Mouse (Mus musculus) stomach, postnatal 0 days (tissue): ENCODE data around the gene Txnrd1. TPM values are rescaled to one million over a fixed set of nuclear protein-coding genes. Genes with fewer than 3 reads are reported as not detected.

ENCODE experiments used
- ATAC-seq: fragments of 200-750 bp; cut with Nextera tagmentation; 2 replicates; pipeline ENCODE4 v1.8.0; 2017; ENCODE audit not compliant: low FRiP score, low TSS enrichment
- DNase-seq: peaks from one replicate; pipeline ENCODE4 v3.0.0-alpha.2; 2016; ENCODE audit warnings: low spot score
- H3K27ac ChIP-seq: fragments of 300-500 bp; sonication (generic); replicated peaks from 2 replicates; pipeline ENCODE4 v1.5.1; 2014; ENCODE audit warnings: mild to moderate bottlenecking, control low read depth
- H3K27me3 ChIP-seq: fragments of 300-500 bp; sonication (generic); 2 replicates; pipeline ENCODE4 v1.6.1; 2014; ENCODE audit warnings: low read length; ENCODE audit not compliant: control insufficient read depth, insufficient read depth
- H3K36me3 ChIP-seq: fragments of 300-500 bp; sonication (generic); 2 replicates; pipeline ENCODE4 v1.6.1; 2014; ENCODE audit warnings: low read length, mixed read lengths; ENCODE audit not compliant: control insufficient read depth, insufficient read depth
- H3K4me1 ChIP-seq: fragments of 300-500 bp; sonication (generic); replicated peaks from 2 replicates; pipeline ENCODE4 v1.6.1; 2014; ENCODE audit warnings: antibody characterized with exemption; ENCODE audit not compliant: control insufficient read depth, insufficient read depth
- H3K4me2 ChIP-seq: fragments of 300-500 bp; sonication (generic); replicated peaks from 2 replicates; pipeline ENCODE4 v1.6.1; 2014; ENCODE audit warnings: low read depth, mild to moderate bottlenecking, control low read depth, moderate library complexity
- H3K4me3 ChIP-seq: fragments of 300-500 bp; sonication (generic); 2 replicates; pipeline ENCODE4 v1.5.1; 2014; ENCODE audit warnings: low read depth, low read length, control low read depth
- H3K9ac ChIP-seq: fragments of 300-500 bp; sonication (generic); 2 replicates; pipeline ENCODE4 v1.6.1; 2014; ENCODE audit warnings: mild to moderate bottlenecking, low read length, control low read depth, mixed read lengths
- H3K9me3 ChIP-seq: fragments of 300-500 bp; sonication (generic); 2 replicates; pipeline ENCODE4 v1.6.1; 2016; ENCODE audit warnings: low read length; ENCODE audit not compliant: control insufficient read depth
- CTCF ChIP-seq: IDR thresholded peaks from 2 replicates; pipeline ENCODE4 v1.5.1; 2016; ENCODE audit warnings: antibody characterized with exemption, low read depth, mild to moderate bottlenecking, moderate library complexity
- EP300 ChIP-seq: optimal IDR thresholded peaks from 2 replicates; pipeline ENCODE3; 2016; ENCODE audit warnings: antibody characterized with exemption
- WGBS: fragments of 180-500 bp; shearing (Covaris S2); extraction: QIAGEN DNeasy Blood & Tissue Kit; methylation state at CpG from one replicate; pipeline ENCODE4 v1.1.7; 2014; 5-methylcytosine and 5-hydroxymethylcytosine counted together
- polyA plus RNA-seq: library from polyadenylated mRNA; unstranded; fragments of >200 nt; fragmentation: Nextera tagmentation; extraction: Ambion mirVana; gene quantifications from 2 replicates; pipeline ENCODE4 v1.2.1, GENCODE M21; 2015

The Txnrd1 gene
- polyA plus RNA-seq, 1 experiment from 2014 or later, result 61.9 TPM

GRCm38 (mm10) chr10:82844090-82844489, 10.3 kb downstream of the Txnrd1 start:
- H3K4me1 ChIP-seq, result no peaks in the 10 kb centered on the region
- no peak overlapping the region for H3K4me2 ChIP-seq
- H3K9me3 ChIP-seq, result no peaks in the 10 kb centered on the region
- WGBS, result 53% methylated on average over 6 of the region's 6 CpGs
- no peak overlapping the region for H3K27ac ChIP-seq
- no peak for TF ChIP-seq CTCF
- TF ChIP-seq EP300, result no peak
- no peak overlapping the region for H3K9ac ChIP-seq
- DNase-seq (no peak), ATAC-seq (no peak)
- H3K36me3 ChIP-seq, result no peaks in the 10 kb centered on the region
- H3K27me3 ChIP-seq, result no peaks in the 10 kb centered on the region
- H3K4me3 ChIP-seq, result no peak overlapping the region

GRCm38 (mm10) chr10:82844731-82845130, 11.0 kb downstream of the Txnrd1 start:
- Histone ChIP-seq H3K9ac (no peak overlapping the region), H3K27ac (no peak overlapping the region), H3K36me3 (no peaks in the 10 kb centered on the region), H3K4me3 (no peak overlapping the region), H3K4me2 (no peak overlapping the region), H3K27me3 (no peaks in the 10 kb centered on the region), H3K4me1 (no peaks in the 10 kb centered on the region), H3K9me3 (no peaks in the 10 kb centered on the region)
- 64% methylated on average over 8 of the region's 8 CpGs for WGBS
- DNase-seq, result no peak
- no peak for TF ChIP-seq CTCF
- no peak for TF ChIP-seq EP300
- ATAC-seq, result 0 out of 2 replicates have a peak, but pooled peaks have one; percentile 38

GRCm38 (mm10) chr10:82847821-82848459, 14.2 kb downstream of the Txnrd1 start:
- Histone ChIP-seq H3K36me3 (no peaks in the 10 kb centered on the region), H3K4me2 (no peak overlapping the region), H3K9me3 (no peaks in the 10 kb centered on the region), H3K9ac (no peak overlapping the region), H3K4me1 (no peaks in the 10 kb centered on the region), H3K27ac (no peak overlapping the region), H3K4me3 (no peak overlapping the region), H3K27me3 (no peaks in the 10 kb centered on the region)
- DNase-seq (peak; percentile 35), ATAC-seq (peak; percentile 52; the same call in 1 of the 2 replicates)
- TF ChIP-seq CTCF (no peak), EP300 (no peak)
- 54% methylated on average over 9 of the region's 9 CpGs for WGBS

GRCm38 (mm10) chr10:82849686-82850353, 16.1 kb downstream of the Txnrd1 start:
- H3K4me2 ChIP-seq, result no peak overlapping the region
- no peaks in the 10 kb centered on the region for H3K36me3 ChIP-seq
- WGBS, result 78% methylated on average over 16 of the region's 16 CpGs
- no peak overlapping the region for H3K27ac ChIP-seq
- H3K27me3 ChIP-seq, result no peaks in the 10 kb centered on the region
- H3K9me3 ChIP-seq, result no peaks in the 10 kb centered on the region
- no peak for TF ChIP-seq EP300
- H3K4me3 ChIP-seq, result no peak overlapping the region
- H3K9ac ChIP-seq, result no peak overlapping the region
- ATAC-seq (no peak), DNase-seq (no peak)
- no peaks in the 10 kb centered on the region for H3K4me1 ChIP-seq

GRCm38 (mm10) chr10:82850354-82850752, 16.6 kb downstream of the Txnrd1 start:
- 91% methylated on average over 5 of the region's 5 CpGs for WGBS
- no peak overlapping the region for H3K27ac ChIP-seq
- no peak for TF ChIP-seq CTCF
- no peak for TF ChIP-seq EP300

GRCm38 (mm10) chr10:82851751-82852150, 18.0 kb downstream of the Txnrd1 start:
- H3K4me3 ChIP-seq, result no peak overlapping the region
- DNase-seq (no peak), ATAC-seq (no peak)
- H3K27ac ChIP-seq, result no peak overlapping the region
- no peaks in the 10 kb centered on the region for H3K4me1 ChIP-seq
- no peaks in the 10 kb centered on the region for H3K36me3 ChIP-seq
- H3K9me3 ChIP-seq, result no peaks in the 10 kb centered on the region
- H3K4me2 ChIP-seq, result no peak overlapping the region
- H3K9ac ChIP-seq, result no peak overlapping the region
- TF ChIP-seq EP300, result no peak
- TF ChIP-seq CTCF, result no peak
- 84% methylated on average over 6 of the region's 6 CpGs for WGBS
- no peaks in the 10 kb centered on the region for H3K27me3 ChIP-seq

More at GRCm38 (mm10) chr10:82850354-82850752, 16.6 kb downstream of the Txnrd1 start:
- H3K4me1 ChIP-seq, result no peaks in the 10 kb centered on the region
- DNase-seq (no peak), ATAC-seq (no peak)
- no peaks in the 10 kb centered on the region for H3K9me3 ChIP-seq
- H3K4me2 ChIP-seq, result no peak overlapping the region
- no peaks in the 10 kb centered on the region for H3K36me3 ChIP-seq
- H3K27me3 ChIP-seq, result no peaks in the 10 kb centered on the region
- H3K4me3 ChIP-seq, result no peak overlapping the region
- no peak overlapping the region for H3K9ac ChIP-seq
